8 mouse cellular contexts compared by ENCODE assay signal in genomic region chr4:141643118-141643855, GRCm38 (mm10). TPM values are rescaled to one million over a fixed set of nuclear protein-coding genes. Genes with fewer than 3 reads are reported as not detected.
DNase-seq lines count a peak whose midpoint lies in the region; ATAC-seq and TF ChIP-seq lines count a peak whose summit lies in the region.

No protein-coding gene starts in this region.

- no peak overlapping the region for H3K4me2 ChIP-seq in midbrain, embryonic 11.5 days
- H3K4me2 ChIP-seq in heart, embryonic 15.5 days, result peak overlapping the region; percentile 51
- no peak overlapping the region for H3K4me2 ChIP-seq in lung, postnatal 0 days (replicated peaks; ENCODE audit: low read depth, low read length)

- H3K27me3 ChIP-seq in midbrain, embryonic 10.5 days (ENCODE audit: low read depth, poor library complexity, severe bottlenecking), result no peaks in the 10 kb centered on the region
- H3K27me3 ChIP-seq in midbrain, embryonic 11.5 days (ENCODE audit: control insufficient read depth, insufficient read depth, low read length), result no peaks in the 10 kb centered on the region
- no peaks in the 10 kb centered on the region for H3K27me3 ChIP-seq in heart, embryonic 15.5 days
- H3K27me3 ChIP-seq in lung, postnatal 0 days (replicated peaks; ENCODE audit: insufficient read depth, low read length), result no peaks in the 10 kb centered on the region

- H3K27ac ChIP-seq in midbrain, embryonic 10.5 days (replicated peaks), result 0 out of 2 replicates have a peak overlapping the region, but pooled peaks have one; percentile 6
- no peak overlapping the region for H3K27ac ChIP-seq in midbrain, embryonic 11.5 days (ENCODE audit: low read depth, low read length)
- peak overlapping the region; percentile 74; the same call in 1 of the 2 replicates for H3K27ac ChIP-seq in cortical plate, adult 2 months (ENCODE audit: insufficient read depth, low read length)
- peak overlapping the region; percentile 98 for H3K27ac ChIP-seq in heart, embryonic 15.5 days
- H3K27ac ChIP-seq in lung, postnatal 0 days (ENCODE audit: low read length), result peak overlapping the region; percentile 73

- DNase-seq in midbrain, embryonic 10.5 days (ENCODE audit: low spot score), result no peak
- no peak for DNase-seq in midbrain, embryonic 11.5 days (ENCODE audit: low spot score, missing footprints)
- DNase-seq in kidney, postnatal 25 days, result peak; percentile 91
- DNase-seq in lung, postnatal 0 days (ENCODE audit: low spot score), result peak; percentile 89
- no peak for DNase-seq in c-Kit-positive CD71-positive TER-119-positive erythroid progenitor cells, embryonic 14.5 days (ENCODE audit: low spot score)
- DNase-seq in thymus, postnatal 36 days, result no peak

- H3K36me3 ChIP-seq in midbrain, embryonic 10.5 days, result peaks cover 63% of the 10 kb centered on the region
- peaks cover 2% of the 10 kb centered on the region; the same call in 1 of the 2 replicates for H3K36me3 ChIP-seq in midbrain, embryonic 11.5 days (ENCODE audit: control insufficient read depth, insufficient read depth, low read length)
- H3K36me3 ChIP-seq in heart, embryonic 15.5 days, result peaks cover 30% of the 10 kb centered on the region
- no peaks in the 10 kb centered on the region for H3K36me3 ChIP-seq in lung, postnatal 0 days (ENCODE audit: insufficient read depth, low read length)

- peaks cover 8% of the 10 kb centered on the region for H3K4me1 ChIP-seq in midbrain, embryonic 10.5 days
- H3K4me1 ChIP-seq in midbrain, embryonic 11.5 days (ENCODE audit: control insufficient read depth, insufficient read depth, low read length), result no peaks in the 10 kb centered on the region
- H3K4me1 ChIP-seq in cortical plate, adult 2 months (ENCODE audit: control insufficient read depth, insufficient read depth, low read length), result no peaks in the 10 kb centered on the region
- peaks cover 35% of the 10 kb centered on the region for H3K4me1 ChIP-seq in heart, embryonic 15.5 days (replicated peaks)
- H3K4me1 ChIP-seq in lung, postnatal 0 days (ENCODE audit: insufficient read depth, low read depth, low read length), result peaks cover 2% of the 10 kb centered on the region; the same call in 1 of the 2 replicates

- H3K4me3 ChIP-seq in midbrain, embryonic 10.5 days, result no peak overlapping the region
- H3K4me3 ChIP-seq in midbrain, embryonic 11.5 days (ENCODE audit: low read depth, low read length), result no peak overlapping the region
- no peak overlapping the region for H3K4me3 ChIP-seq in cortical plate, adult 2 months (ENCODE audit: insufficient read depth, low read length)
- no peak overlapping the region for H3K4me3 ChIP-seq in heart, embryonic 15.5 days
- no peak overlapping the region for H3K4me3 ChIP-seq in lung, postnatal 0 days (ENCODE audit: low read depth, low read length)

- no peak overlapping the region for H3K9ac ChIP-seq in midbrain, embryonic 11.5 days (ENCODE audit: low read length)
- H3K9ac ChIP-seq in heart, embryonic 15.5 days, result peak overlapping the region; percentile 29; the same call in 1 of the 2 replicates
- H3K9ac ChIP-seq in lung, postnatal 0 days (replicated peaks; ENCODE audit: low read depth), result 0 out of 2 replicates have a peak overlapping the region, but pooled peaks have one; percentile 3

- no peak for TF ChIP-seq CTCF in cortical plate, adult 2 months (IDR thresholded peaks at IDR 0.05; ENCODE audit: extremely low read depth, insufficient read depth, low read length)
- TF ChIP-seq CTCF in lung, postnatal 0 days (IDR thresholded peaks at IDR 0.05), result no peak; the same call in 1 of the 2 replicates

- ATAC-seq in midbrain, embryonic 11.5 days (ENCODE audit: low FRiP score), result no peak
- peak; percentile 82 for ATAC-seq in heart, embryonic 15.5 days (replicated peaks; ENCODE audit: insufficient number of reproducible peaks, insufficient read depth, low FRiP score, low read depth)
- peak; percentile 80 for ATAC-seq in lung, postnatal 0 days

- no peak for TF ChIP-seq EP300 in lung, postnatal 0 days (IDR thresholded peaks at IDR 0.05)

- 80% methylated on average over 7 of the region's 7 CpGs for WGBS in midbrain, embryonic 10.5 days
- 71% methylated on average over 7 of the region's 7 CpGs for WGBS in midbrain, embryonic 11.5 days
- 11% methylated on average over 7 of the region's 7 CpGs for WGBS in heart, embryonic 15.5 days
- WGBS in lung, postnatal 0 days, result 26% methylated on average over 7 of the region's 7 CpGs

- no peaks in the 10 kb centered on the region for H3K9me3 ChIP-seq in midbrain, embryonic 10.5 days (replicated peaks)
- H3K9me3 ChIP-seq in midbrain, embryonic 11.5 days (ENCODE audit: control insufficient read depth, low read length), result no peaks in the 10 kb centered on the region
- no peaks in the 10 kb centered on the region for H3K9me3 ChIP-seq in heart, embryonic 15.5 days (replicated peaks)
- no peaks in the 10 kb centered on the region for H3K9me3 ChIP-seq in lung, postnatal 0 days (ENCODE audit: low read length)

- no peak for TF ChIP-seq POLR2A in cortical plate, adult 2 months (IDR thresholded peaks at IDR 0.05; ENCODE audit: extremely low read depth, insufficient read depth, low read length)

RNA-seq across cellular contexts. Expression of gene Slc25a34, which starts 19.7 kb away (rescaled TPM):
- polyA plus RNA-seq in midbrain, embryonic 10.5 days (2016; fragmentation: Nextera tagmentation; extraction: Ambion mirVana), result 0.05 TPM in 1 of 2 replicates, not detected in the other
- not detected in 2 replicates for polyA plus RNA-seq in midbrain, embryonic 11.5 days (2014; fragmentation: Nextera tagmentation; extraction: Ambion mirVana)
- polyA plus RNA-seq in cortical plate, adult 2 months (2012; rRNA removed), result 6.5 and 6.7 TPM in 2 replicates
- polyA plus RNA-seq in heart, embryonic 15.5 days (2015; fragmentation: Nextera tagmentation; extraction: Ambion mirVana), result 0.76 and 0.96 TPM in 2 replicates
- 1.1 and 1.2 TPM in 2 replicates for polyA plus RNA-seq in lung, postnatal 0 days (2015; fragmentation: Nextera tagmentation; extraction: Ambion mirVana)

RNA-seq across cellular contexts. Expression of gene Plekhm2, which starts 21.4 kb away (rescaled TPM):
- polyA plus RNA-seq in midbrain, embryonic 10.5 days (2016; fragmentation: Nextera tagmentation; extraction: Ambion mirVana), result 2.9 and 4.2 TPM in 2 replicates
- 2.4 and 3.0 TPM in 2 replicates for polyA plus RNA-seq in midbrain, embryonic 11.5 days (2014; fragmentation: Nextera tagmentation; extraction: Ambion mirVana)
- 134 and 138 TPM in 2 replicates for polyA plus RNA-seq in cortical plate, adult 2 months (2012; rRNA removed)
- 6.9 and 7.1 TPM in 2 replicates for polyA plus RNA-seq in heart, embryonic 15.5 days (2015; fragmentation: Nextera tagmentation; extraction: Ambion mirVana)
- 5.2 and 5.3 TPM in 2 replicates for polyA plus RNA-seq in lung, postnatal 0 days (2015; fragmentation: Nextera tagmentation; extraction: Ambion mirVana)

RNA-seq across cellular contexts. Expression of gene Tmem82, which starts 24.9 kb away (rescaled TPM):
- polyA plus RNA-seq in midbrain, embryonic 10.5 days (2016; fragmentation: Nextera tagmentation; extraction: Ambion mirVana), result 0.98 and 1.3 TPM in 2 replicates
- polyA plus RNA-seq in midbrain, embryonic 11.5 days (2014; fragmentation: Nextera tagmentation; extraction: Ambion mirVana), result 0.48 and 0.59 TPM in 2 replicates
- 0.40 and 0.68 TPM in 2 replicates for polyA plus RNA-seq in cortical plate, adult 2 months (2012; rRNA removed)
- 1.0 and 1.2 TPM in 2 replicates for polyA plus RNA-seq in heart, embryonic 15.5 days (2015; fragmentation: Nextera tagmentation; extraction: Ambion mirVana)
- polyA plus RNA-seq in lung, postnatal 0 days (2015; fragmentation: Nextera tagmentation; extraction: Ambion mirVana), result 3.5 and 3.6 TPM in 2 replicates

RNA-seq across cellular contexts. Expression of gene Fblim1, which starts 37.4 kb away (rescaled TPM):
- 24.5 and 27.5 TPM in 2 replicates for polyA plus RNA-seq in midbrain, embryonic 10.5 days (2016; fragmentation: Nextera tagmentation; extraction: Ambion mirVana)
- 20.0 and 21.2 TPM in 2 replicates for polyA plus RNA-seq in midbrain, embryonic 11.5 days (2014; fragmentation: Nextera tagmentation; extraction: Ambion mirVana)
- polyA plus RNA-seq in cortical plate, adult 2 months (2012; rRNA removed), result 1.0 and 1.3 TPM in 2 replicates
- polyA plus RNA-seq in heart, embryonic 15.5 days (2015; fragmentation: Nextera tagmentation; extraction: Ambion mirVana), result 48.4 and 59.1 TPM in 2 replicates
- polyA plus RNA-seq in lung, postnatal 0 days (2015; fragmentation: Nextera tagmentation; extraction: Ambion mirVana), result 52.3 and 57.5 TPM in 2 replicates

RNA-seq across cellular contexts. Expression of gene Rsc1a1, which starts 42.1 kb away (rescaled TPM):
- 2.2 and 2.4 TPM in 2 replicates for polyA plus RNA-seq in midbrain, embryonic 10.5 days (2016; fragmentation: Nextera tagmentation; extraction: Ambion mirVana)
- 0.11 and 1.4 TPM in 2 replicates for polyA plus RNA-seq in midbrain, embryonic 11.5 days (2014; fragmentation: Nextera tagmentation; extraction: Ambion mirVana)
- 7.1 and 7.8 TPM in 2 replicates for polyA plus RNA-seq in cortical plate, adult 2 months (2012; rRNA removed)
- polyA plus RNA-seq in heart, embryonic 15.5 days (2015; fragmentation: Nextera tagmentation; extraction: Ambion mirVana), result 0.27 TPM in 1 of 2 replicates, not detected in the other
- not detected in 2 replicates for polyA plus RNA-seq in lung, postnatal 0 days (2015; fragmentation: Nextera tagmentation; extraction: Ambion mirVana)

Comparison
In these comparisons a context has a peak if more than half of its experiments do, and no peak if none do; other contexts are left out.
1. DNase-seq: peak in kidney, postnatal 25 days (2 of 2) and lung, postnatal 0 days (single experiment); none in midbrain, embryonic 10.5 days (single experiment), midbrain, embryonic 11.5 days (single experiment), c-Kit-positive CD71-positive TER-119-positive erythroid progenitor cells, embryonic 14.5 days (single experiment) and thymus, postnatal 36 days (0 of 2).
2. RNA of gene Plekhm2, which starts 21.4 kb away (polyA plus RNA-seq): 134 to 138 TPM in cortical plate, adult 2 months; 6.9 to 7.1 TPM in heart, embryonic 15.5 days, 5.2 to 5.3 TPM in lung, postnatal 0 days, 2.4 to 3.0 TPM in midbrain, embryonic 11.5 days and 2.9 to 4.2 TPM in midbrain, embryonic 10.5 days; every median in the first group is over 10 times any median in the second.